Mouse (Mus musculus) E14TG2a.4 (cell line): Measurements from ENCODE around the gene 9530068E07Rik.

Experiments
- CTCF ChIP-seq: conservative IDR thresholded peaks from 2 replicates; pipeline ENCODE4 v1.5.1; 2014; ENCODE audit warnings: low read length
- NANOG ChIP-seq: IDR thresholded peaks from 2 replicates; pipeline ENCODE4 v1.6.1; 2014; ENCODE audit warnings: borderline replicate concordance, low read length, mixed read lengths

DNA sequence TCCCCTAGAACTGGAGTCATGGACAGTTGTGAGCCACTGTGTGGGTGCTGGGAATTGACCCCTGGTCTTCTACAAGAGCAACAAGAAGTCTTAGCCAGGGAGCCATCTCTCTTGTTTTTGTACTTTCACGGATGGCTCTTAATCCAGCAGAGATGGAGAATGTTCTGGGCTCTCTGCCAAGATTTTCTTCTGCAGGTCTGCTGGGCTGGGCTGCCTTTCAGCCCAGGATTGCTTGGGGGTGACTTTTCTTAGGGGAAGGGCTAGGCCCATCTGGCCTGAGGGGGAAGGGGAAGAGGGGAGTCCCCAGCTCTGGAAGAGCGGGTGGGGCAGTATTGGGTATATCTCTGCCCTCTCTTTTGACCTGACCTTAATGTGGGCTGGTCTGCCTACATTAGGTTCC, 25.7 kb upstream of the 9530068E07Rik start:
- TF ChIP-seq CTCF (no peak), NANOG (no peak)
